Comparison of ENCODE assay signal across 7 mouse cellular contexts in the genomic region with DNA sequence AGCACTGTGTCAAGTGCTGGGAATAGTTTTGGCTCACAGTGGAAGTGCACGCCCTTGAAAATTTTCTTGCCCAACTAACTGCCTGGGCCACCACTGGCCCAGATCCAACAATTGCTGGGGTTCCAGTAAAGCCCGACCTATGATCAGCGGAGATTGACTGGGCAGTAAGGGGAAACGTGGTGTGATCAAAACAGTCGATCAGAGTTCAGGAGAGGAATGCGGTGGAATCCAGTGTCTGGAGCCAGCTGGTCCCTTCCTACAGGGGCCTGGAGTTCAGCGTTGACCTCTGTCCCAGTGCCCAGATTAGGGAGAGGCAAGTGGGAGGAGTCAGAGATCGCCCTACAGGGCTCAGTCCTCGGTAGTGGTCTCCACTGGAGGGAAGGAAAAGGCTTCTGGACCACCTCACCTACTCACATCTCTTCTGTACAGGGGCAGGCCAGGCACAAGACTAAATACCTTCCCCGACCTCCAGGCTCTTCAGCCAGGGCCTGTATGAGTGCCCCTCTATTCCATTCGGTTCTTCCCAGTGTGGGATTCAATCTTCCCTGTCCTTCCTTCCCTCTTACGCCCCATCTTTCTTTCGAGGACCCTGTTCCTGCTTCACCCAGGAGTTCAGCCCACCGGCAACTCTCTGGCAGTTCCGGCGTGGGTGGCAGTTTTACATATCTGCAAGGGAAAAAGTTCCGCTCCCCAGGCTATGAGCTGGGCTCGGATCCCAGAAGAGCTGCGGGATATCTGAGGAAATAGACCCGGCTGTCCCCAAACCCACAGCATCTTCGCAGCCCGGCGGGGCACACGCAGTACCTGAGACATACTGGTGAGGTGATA. TPM values are rescaled to one million over a fixed set of nuclear protein-coding genes. Genes with fewer than 3 reads are reported as not detected.
DNase-seq lines count a peak whose midpoint lies in the region; ATAC-seq and TF ChIP-seq lines count a peak whose summit lies in the region.

No protein-coding gene starts in this region.

- WGBS in embryonic facial prominence, embryonic 15.5 days = 4% methylated on average over 24 of the region's 24 CpGs
- under 1% methylated on average over 24 of the region's 24 CpGs for WGBS in heart, embryonic 14.5 days
- 3% methylated on average over 24 of the region's 24 CpGs for WGBS in kidney, postnatal 0 days
- WGBS in lung, postnatal 0 days = under 1% methylated on average over 24 of the region's 24 CpGs
- WGBS in small intestine, adult 2 months = 1% methylated on average over 24 of the region's 24 CpGs

- H3K4me3 ChIP-seq in G1E (ENCODE audit: low read depth, low read length) = peak overlapping the region; percentile 72
- H3K4me3 ChIP-seq in embryonic facial prominence, embryonic 15.5 days (replicated peaks) = peak overlapping the region; percentile 58
- H3K4me3 ChIP-seq in heart, embryonic 14.5 days (ENCODE audit: control insufficient read depth in 1 of 2, insufficient read depth in 1 of 2, low read depth in 1 of 2, low read length in 2 of 2) = peak overlapping the region; percentile 74 to 94
- peak overlapping the region; percentile 55 for H3K4me3 ChIP-seq in kidney, postnatal 0 days (replicated peaks; ENCODE audit: low read depth, low read length)
- peak overlapping the region; percentile 51 for H3K4me3 ChIP-seq in lung, postnatal 0 days (ENCODE audit: low read depth, low read length)
- H3K4me3 ChIP-seq in small intestine, adult 2 months (ENCODE audit: low read depth, low read length) = peak overlapping the region; percentile 77

- no peak for TF ChIP-seq CTCF in G1E (IDR thresholded peaks at IDR 0.05; ENCODE audit: low read depth, low read length)
- TF ChIP-seq CTCF in kidney, postnatal 0 days (IDR thresholded peaks at IDR 0.05; ENCODE audit: low read depth) = no peak
- TF ChIP-seq CTCF in lung, postnatal 0 days (IDR thresholded peaks at IDR 0.05) = no peak
- TF ChIP-seq CTCF in small intestine, adult 2 months (IDR thresholded peaks at IDR 0.05; ENCODE audit: extremely low read depth, insufficient read length, insufficient replicate concordance, low read depth, low read length) = 0 out of 2 replicates have a peak, but pooled peaks have one; percentile 3

- TF ChIP-seq POLR2A in small intestine, adult 2 months (IDR thresholded peaks at IDR 0.05; ENCODE audit: low read depth, low read length) = no peak

- H3K9me3 ChIP-seq in G1E (replicated peaks) = peaks cover 4% of the 10 kb centered on the region
- no peaks in the 10 kb centered on the region for H3K9me3 ChIP-seq in embryonic facial prominence, embryonic 15.5 days (replicated peaks)
- H3K9me3 ChIP-seq in heart, embryonic 14.5 days (ENCODE audit: control insufficient read depth, low read length) = no peaks in the 10 kb centered on the region
- H3K9me3 ChIP-seq in kidney, postnatal 0 days (replicated peaks; ENCODE audit: low read length) = no peaks in the 10 kb centered on the region
- no peaks in the 10 kb centered on the region for H3K9me3 ChIP-seq in lung, postnatal 0 days (ENCODE audit: low read length)

- no peaks in the 10 kb centered on the region for H3K27me3 ChIP-seq in G1E (ENCODE audit: insufficient read depth, low read length)
- no peaks in the 10 kb centered on the region for H3K27me3 ChIP-seq in embryonic facial prominence, embryonic 15.5 days
- no peaks in the 10 kb centered on the region for H3K27me3 ChIP-seq in heart, embryonic 14.5 days (ENCODE audit: control insufficient read depth, insufficient read depth, low read length)
- no peaks in the 10 kb centered on the region for H3K27me3 ChIP-seq in kidney, postnatal 0 days (ENCODE audit: insufficient read depth, low read length)
- no peaks in the 10 kb centered on the region for H3K27me3 ChIP-seq in lung, postnatal 0 days (replicated peaks; ENCODE audit: insufficient read depth, low read length)
- no peaks in the 10 kb centered on the region for H3K27me3 ChIP-seq in small intestine, adult 2 months (ENCODE audit: control insufficient read depth, insufficient read depth, low read length)

- peak; percentile 67 for DNase-seq in G1E (ENCODE audit: low spot score)
- DNase-seq in adrenal gland, postnatal 25 days = peak; percentile 69
- DNase-seq in kidney, postnatal 0 days (ENCODE audit: low spot score) = peak; percentile 69
- peak; percentile 71 for DNase-seq in lung, postnatal 0 days (ENCODE audit: low spot score)

- peak overlapping the region; percentile 88 for H3K4me2 ChIP-seq in embryonic facial prominence, embryonic 15.5 days (replicated peaks)
- peak overlapping the region; percentile 87 for H3K4me2 ChIP-seq in heart, embryonic 14.5 days (ENCODE audit: low read length)
- H3K4me2 ChIP-seq in kidney, postnatal 0 days (ENCODE audit: low read length) = peak overlapping the region; percentile 76
- peak overlapping the region; percentile 71 for H3K4me2 ChIP-seq in lung, postnatal 0 days (replicated peaks; ENCODE audit: low read depth, low read length)

- H3K27ac ChIP-seq in embryonic facial prominence, embryonic 15.5 days (replicated peaks) = peak overlapping the region; percentile 96
- peak overlapping the region; percentile 96 to 97 for H3K27ac ChIP-seq in heart, embryonic 14.5 days (replicated peaks in 1 of 2; ENCODE audit: control insufficient read depth in 1 of 2, insufficient read depth in 1 of 2, low read depth in 2 of 2, low read length in 2 of 2)
- H3K27ac ChIP-seq in kidney, postnatal 0 days = peak overlapping the region; percentile 90
- peak overlapping the region; percentile 91 for H3K27ac ChIP-seq in lung, postnatal 0 days (ENCODE audit: low read length)
- H3K27ac ChIP-seq in small intestine, adult 2 months (ENCODE audit: insufficient read depth, low read depth, low read length) = peak overlapping the region; percentile 98

- ATAC-seq in G1E (ENCODE audit: extremely low read depth, insufficient number of reproducible peaks, low FRiP score, poor library complexity, severe bottlenecking) = peak; percentile 2
- peak; percentile 4 for ATAC-seq in embryonic facial prominence, embryonic 15.5 days (ENCODE audit: insufficient number of reproducible peaks, low FRiP score, low TSS enrichment, low read depth)
- ATAC-seq in heart, embryonic 14.5 days (ENCODE audit: insufficient number of reproducible peaks, insufficient read depth, low FRiP score, low read depth) = peak; percentile 23
- ATAC-seq in kidney, postnatal 0 days (replicated peaks; ENCODE audit: low FRiP score, low read depth) = peak; percentile 74
- ATAC-seq in lung, postnatal 0 days = peak; percentile 57

- H3K4me1 ChIP-seq in G1E (ENCODE audit: insufficient read depth, low read depth, low read length) = peaks cover 62% of the 10 kb centered on the region
- H3K4me1 ChIP-seq in embryonic facial prominence, embryonic 15.5 days = peaks cover 32% of the 10 kb centered on the region
- H3K4me1 ChIP-seq in heart, embryonic 14.5 days (ENCODE audit: control insufficient read depth in 2 of 2, insufficient read depth in 2 of 2, low read length in 2 of 2) = peaks cover 17 to 38% of the 10 kb centered on the region in 2 experiments
- H3K4me1 ChIP-seq in kidney, postnatal 0 days (replicated peaks; ENCODE audit: insufficient read depth, low read length) = peaks cover 14% of the 10 kb centered on the region
- H3K4me1 ChIP-seq in lung, postnatal 0 days (ENCODE audit: insufficient read depth, low read depth, low read length) = peaks cover 13% of the 10 kb centered on the region; the same call in 1 of the 2 replicates
- H3K4me1 ChIP-seq in small intestine, adult 2 months (ENCODE audit: control insufficient read depth, insufficient read depth, insufficient read length, low read length) = peaks cover 31% of the 10 kb centered on the region

- peaks cover 60% of the 10 kb centered on the region for H3K36me3 ChIP-seq in G1E (replicated peaks)
- peaks cover 12% of the 10 kb centered on the region for H3K36me3 ChIP-seq in embryonic facial prominence, embryonic 15.5 days
- peaks cover 30% of the 10 kb centered on the region for H3K36me3 ChIP-seq in heart, embryonic 14.5 days (ENCODE audit: control insufficient read depth, insufficient read depth, low read length)
- peaks cover 11% of the 10 kb centered on the region for H3K36me3 ChIP-seq in kidney, postnatal 0 days (ENCODE audit: insufficient read depth, low read length)
- H3K36me3 ChIP-seq in lung, postnatal 0 days (ENCODE audit: insufficient read depth, low read length) = peaks cover 11% of the 10 kb centered on the region
- peaks cover 30% of the 10 kb centered on the region for H3K36me3 ChIP-seq in small intestine, adult 2 months (ENCODE audit: control insufficient read depth, insufficient read depth, low read length)

- TF ChIP-seq EP300 in lung, postnatal 0 days (IDR thresholded peaks at IDR 0.05) = no peak

- peak overlapping the region; percentile 69 for H3K9ac ChIP-seq in embryonic facial prominence, embryonic 15.5 days
- peak overlapping the region; percentile 88 for H3K9ac ChIP-seq in heart, embryonic 14.5 days (ENCODE audit: low read length)
- H3K9ac ChIP-seq in kidney, postnatal 0 days (ENCODE audit: low read depth, low read length) = peak overlapping the region; percentile 65
- peak overlapping the region; percentile 17 for H3K9ac ChIP-seq in lung, postnatal 0 days (replicated peaks; ENCODE audit: low read depth)

RNA-seq across cellular contexts. Expression of a gene that starts 0.5 kb away (rescaled TPM):
- 118 and 130 TPM in 2 replicates for total RNA-seq in G1E (2014; fragmentation: Nextera tagmentation)
- 625 and 652 TPM in 2 replicates for total RNA-seq in G1E (2017)
- polyA plus RNA-seq in G1E (2012) = 13.3 and 14.5 TPM in 2 replicates
- total RNA-seq in adrenal gland, postnatal 25 days (2021) = 791 and 964 TPM in 2 replicates
- 797 and 816 TPM in 2 replicates for polyA plus RNA-seq in embryonic facial prominence, embryonic 15.5 days (2015; fragmentation: Nextera tagmentation; extraction: Ambion mirVana)
- 768 and 775 TPM in 2 replicates for polyA plus RNA-seq in heart, embryonic 14.5 days (2014; fragmentation: Nextera tagmentation; extraction: Ambion mirVana)
- 1,314 and 1,400 TPM in 2 replicates for polyA plus RNA-seq in kidney, postnatal 0 days (2015; fragmentation: Nextera tagmentation; extraction: Ambion mirVana)
- polyA plus RNA-seq in lung, postnatal 0 days (2015; fragmentation: Nextera tagmentation; extraction: Ambion mirVana) = 646 and 687 TPM in 2 replicates
- 419 and 468 TPM in 2 replicates for polyA plus RNA-seq in small intestine, adult 2 months (2012; rRNA removed)

RNA-seq across cellular contexts. Expression of a gene that starts 0.6 kb away (rescaled TPM):
- 15.5 and 24.9 TPM in 2 replicates for total RNA-seq in G1E (2014; fragmentation: Nextera tagmentation)
- total RNA-seq in G1E (2017) = 15.0 and 16.1 TPM in 2 replicates
- polyA plus RNA-seq in G1E (2012) = 4.1 and 7.5 TPM in 2 replicates
- 13.2 and 14.5 TPM in 2 replicates for total RNA-seq in adrenal gland, postnatal 25 days (2021)
- polyA plus RNA-seq in embryonic facial prominence, embryonic 15.5 days (2015; fragmentation: Nextera tagmentation; extraction: Ambion mirVana) = 17.9 and 19.1 TPM in 2 replicates
- polyA plus RNA-seq in heart, embryonic 14.5 days (2014; fragmentation: Nextera tagmentation; extraction: Ambion mirVana) = 11.1 and 12.4 TPM in 2 replicates
- polyA plus RNA-seq in kidney, postnatal 0 days (2015; fragmentation: Nextera tagmentation; extraction: Ambion mirVana) = 19.3 and 22.5 TPM in 2 replicates
- 10.7 and 12.5 TPM in 2 replicates for polyA plus RNA-seq in lung, postnatal 0 days (2015; fragmentation: Nextera tagmentation; extraction: Ambion mirVana)
- polyA plus RNA-seq in small intestine, adult 2 months (2012; rRNA removed) = not detected in 2 replicates

RNA-seq across cellular contexts. Expression of a gene that starts 46.5 kb away (rescaled TPM):
- not detected in 2 replicates for total RNA-seq in G1E (2014; fragmentation: Nextera tagmentation)
- 0.22 and 0.23 TPM in 2 replicates for total RNA-seq in G1E (2017)
- polyA plus RNA-seq in G1E (2012) = not detected in 2 replicates
- 9.2 and 10.3 TPM in 2 replicates for total RNA-seq in adrenal gland, postnatal 25 days (2021)
- polyA plus RNA-seq in embryonic facial prominence, embryonic 15.5 days (2015; fragmentation: Nextera tagmentation; extraction: Ambion mirVana) = 9.9 and 11.4 TPM in 2 replicates
- 15.1 and 15.7 TPM in 2 replicates for polyA plus RNA-seq in heart, embryonic 14.5 days (2014; fragmentation: Nextera tagmentation; extraction: Ambion mirVana)
- 166 and 180 TPM in 2 replicates for polyA plus RNA-seq in kidney, postnatal 0 days (2015; fragmentation: Nextera tagmentation; extraction: Ambion mirVana)
- 121 and 127 TPM in 2 replicates for polyA plus RNA-seq in lung, postnatal 0 days (2015; fragmentation: Nextera tagmentation; extraction: Ambion mirVana)
- polyA plus RNA-seq in small intestine, adult 2 months (2012; rRNA removed) = 121 and 171 TPM in 2 replicates

Comparison
In these comparisons a context has a peak if more than half of its experiments do, and no peak if none do; other contexts are left out.
1. Peak in every context shown above with its lines: DNase-seq, ATAC-seq, H3K4me3 ChIP-seq and H3K27ac ChIP-seq.
2. ATAC-seq: peak in every context shown above with its lines; median percentile 74 in kidney, postnatal 0 days; 57 in lung, postnatal 0 days; 23 in heart, embryonic 14.5 days; 4 in embryonic facial prominence, embryonic 15.5 days; 2 in G1E.
3. H3K9ac ChIP-seq: peak in every context shown above with its lines; median percentile 88 in heart, embryonic 14.5 days; 69 in embryonic facial prominence, embryonic 15.5 days; 65 in kidney, postnatal 0 days; 17 in lung, postnatal 0 days.
4. RNA of a gene that starts 0.5 kb away (polyA plus RNA-seq): 1,314 to 1,400 TPM in kidney, postnatal 0 days, 797 to 816 TPM in embryonic facial prominence, embryonic 15.5 days, 768 to 775 TPM in heart, embryonic 14.5 days, 646 to 687 TPM in lung, postnatal 0 days and 419 to 468 TPM in small intestine, adult 2 months; 13.3 to 14.5 TPM in G1E; every median in the first group is over 10 times any median in the second.
5. RNA of a gene that starts 46.5 kb away (polyA plus RNA-seq): 121 to 171 TPM in small intestine, adult 2 months, 166 to 180 TPM in kidney, postnatal 0 days, 121 to 127 TPM in lung, postnatal 0 days, 15.1 to 15.7 TPM in heart, embryonic 14.5 days and 9.9 to 11.4 TPM in embryonic facial prominence, embryonic 15.5 days; not detected in G1E; every median in the first group is over 10 times any median in the second.